In genomic region chr11:57913801-57914560, GRCm38 (mm10) we compare ENCODE assay signal across 19 mouse cellular contexts.
A peak's percentile ranks its signal among the peaks of the same experiment; 100 is the strongest.
DNase-seq lines count a peak whose midpoint lies in the region; ATAC-seq and TF ChIP-seq lines count a peak whose summit lies in the region.
"Had no signal": no experiment of that assay in that cellular context is flagged by ENCODE, and none has a peak within 500 bp of the region (broad histone marks: within the 10 kb centered on the region; RNA-seq: fewer than 3 reads in every experiment).

No protein-coding gene starts in this region.

- no peak for DNase-seq in heart, postnatal 25 days (ENCODE audit: low spot score)
- peak; percentile 60 for DNase-seq in urinary bladder, postnatal 14 days (ENCODE audit: low spot score)
- no peak for DNase-seq in urinary bladder, postnatal 4 days (ENCODE audit: low spot score in 2 of 2)
- DNase-seq in Muller cell, postnatal 12 days (ENCODE audit: inconsistent ontology term) = peak; percentile 69
- no peak for DNase-seq in stomach, postnatal 0 days (ENCODE audit: low spot score)
- DNase-seq in frontal cortex, adult 2 months (ENCODE audit: extremely low spot score in 1 of 2, low spot score in 1 of 2) = no peak
- DNase-seq: cerebellum, adult 18-20 months; gastrocnemius, postnatal 14 days; kidney, adult 8-10 months; kidney, postnatal 36 days; left cerebral cortex, postnatal 4 days had no signal

- H3K9me3 ChIP-seq in heart, embryonic 13.5 days = no peaks in the 10 kb centered on the region
- H3K9me3 ChIP-seq in stomach, postnatal 0 days (ENCODE audit: control insufficient read depth, low read length) = no peaks in the 10 kb centered on the region
- H3K9me3 ChIP-seq: forebrain, embryonic 12.5 days; hindbrain, embryonic 12.5 days; liver, embryonic 12.5 days; lung, embryonic 15.5 days; midbrain, embryonic 10.5 days; neural tube, embryonic 12.5 days had no signal

- H3K4me1 ChIP-seq in heart, embryonic 13.5 days = peaks cover 54% of the 10 kb centered on the region
- H3K4me1 ChIP-seq in stomach, postnatal 0 days (replicated peaks; ENCODE audit: control insufficient read depth, insufficient read depth) = no peaks in the 10 kb centered on the region
- H3K4me1 ChIP-seq: forebrain, embryonic 12.5 days; neural tube, embryonic 12.5 days had no signal

- peak overlapping the region; percentile 58 for H3K27ac ChIP-seq in heart, embryonic 13.5 days (replicated peaks)
- H3K27ac ChIP-seq in stomach, postnatal 0 days (replicated peaks) = peak overlapping the region; percentile 69
- H3K27ac ChIP-seq: forebrain, embryonic 12.5 days; hindbrain, embryonic 12.5 days; liver, embryonic 12.5 days; lung, embryonic 15.5 days; macrophage; midbrain, embryonic 10.5 days; neural tube, embryonic 12.5 days had no signal

- ATAC-seq in heart, embryonic 13.5 days (ENCODE audit: extremely low read depth, insufficient number of reproducible peaks, low FRiP score, low TSS enrichment) = no peak
- no peak for ATAC-seq in stomach, postnatal 0 days (ENCODE audit: low FRiP score, low TSS enrichment)
- ATAC-seq: liver, embryonic 12.5 days had no signal

- H3K9ac ChIP-seq in heart, embryonic 13.5 days = no peak overlapping the region
- no peak overlapping the region for H3K9ac ChIP-seq in stomach, postnatal 0 days (ENCODE audit: low read length)
- H3K9ac ChIP-seq: forebrain, embryonic 12.5 days; hindbrain, embryonic 12.5 days; liver, embryonic 12.5 days; lung, embryonic 15.5 days; neural tube, embryonic 12.5 days had no signal

- TF ChIP-seq CTCF in stomach, postnatal 0 days (IDR thresholded peaks at IDR 0.05; ENCODE audit: low read depth) = no peak

- no peak overlapping the region for H3K4me3 ChIP-seq in heart, embryonic 13.5 days
- no peak overlapping the region for H3K4me3 ChIP-seq in stomach, postnatal 0 days (ENCODE audit: low read depth, low read length)
- H3K4me3 ChIP-seq: forebrain, embryonic 12.5 days; hindbrain, embryonic 12.5 days; liver, embryonic 12.5 days; lung, embryonic 15.5 days; midbrain, embryonic 10.5 days; neural tube, embryonic 12.5 days had no signal

- H3K27me3 ChIP-seq in heart, embryonic 13.5 days (replicated peaks) = 0 out of 2 replicates have a peak, but pooled peaks cover 8% of the 10 kb centered on the region
- no peaks in the 10 kb centered on the region for H3K27me3 ChIP-seq in stomach, postnatal 0 days (ENCODE audit: control insufficient read depth, insufficient read depth, low read length)
- H3K27me3 ChIP-seq: forebrain, embryonic 12.5 days; hindbrain, embryonic 12.5 days; lung, embryonic 15.5 days; neural tube, embryonic 12.5 days had no signal

- TF ChIP-seq EP300 in stomach, postnatal 0 days (optimal IDR thresholded peaks at IDR 0.05) = no peak

- WGBS in heart, embryonic 13.5 days = 64% methylated on average over 3 of the region's 3 CpGs
- WGBS in stomach, postnatal 0 days = 79% methylated on average over 3 of the region's 3 CpGs

- intact Hi-C loops in heart, postnatal 25 days (cut with DNase I) = no loop called here

- no peaks in the 10 kb centered on the region for H3K36me3 ChIP-seq in heart, embryonic 13.5 days
- no peaks in the 10 kb centered on the region for H3K36me3 ChIP-seq in stomach, postnatal 0 days (ENCODE audit: control insufficient read depth, insufficient read depth, low read length)
- H3K36me3 ChIP-seq: forebrain, embryonic 12.5 days; hindbrain, embryonic 12.5 days; liver, embryonic 12.5 days; lung, embryonic 15.5 days; midbrain, embryonic 10.5 days; neural tube, embryonic 12.5 days had no signal

- no peak overlapping the region for H3K4me2 ChIP-seq in heart, embryonic 13.5 days
- no peak overlapping the region for H3K4me2 ChIP-seq in stomach, postnatal 0 days (replicated peaks; ENCODE audit: low read depth)
- H3K4me2 ChIP-seq: forebrain, embryonic 12.5 days; hindbrain, embryonic 12.5 days; liver, embryonic 12.5 days; lung, embryonic 15.5 days; neural tube, embryonic 12.5 days had no signal

Comparison
In these comparisons a context has a peak if more than half of its experiments do, and no peak if none do; other contexts are left out.
1. DNase-seq: peak in urinary bladder, postnatal 14 days (single experiment) and Muller cell, postnatal 12 days (single experiment); none in heart, postnatal 25 days (single experiment), urinary bladder, postnatal 4 days (0 of 2), stomach, postnatal 0 days (single experiment) and frontal cortex, adult 2 months (0 of 2).